Mouse (Mus musculus) hindbrain, embryonic 12.5 days (tissue): ENCODE data around the gene Stpg1. TPM values are rescaled to one million over a fixed set of nuclear protein-coding genes. Genes with fewer than 3 reads are reported as not detected.

Experiments used
- ATAC-seq: fragments of 200-750 bp; cut with Nextera tagmentation; 2 replicates; pipeline ENCODE4 v1.8.0; 2017; ENCODE audit warnings: moderate TSS enrichment; ENCODE audit not compliant: low FRiP score
- H3K27ac ChIP-seq: fragments of 300-500 bp; sonication (generic); 2 replicates; pipeline ENCODE4 v1.5.1; 2016; ENCODE audit warnings: mild to moderate bottlenecking
- H3K27me3 ChIP-seq: fragments of 300-500 bp; sonication (generic); 2 replicates; pipeline ENCODE4 v1.6.1; 2016; ENCODE audit warnings: mild to moderate bottlenecking
- H3K36me3 ChIP-seq: fragments of 300-500 bp; sonication (generic); 2 replicates; pipeline ENCODE4 v1.6.1; 2016; ENCODE audit warnings: mild to moderate bottlenecking
- H3K4me1 ChIP-seq: fragments of 300-500 bp; sonication (generic); 2 replicates; pipeline ENCODE4 v1.6.1; 2016
- H3K4me2 ChIP-seq: fragments of 300-500 bp; sonication (generic); replicated peaks from 2 replicates; pipeline ENCODE4 v1.6.1; 2016; ENCODE audit warnings: mild to moderate bottlenecking
- H3K4me3 ChIP-seq: fragments of 300-500 bp; sonication (generic); 2 replicates; pipeline ENCODE4 v1.5.1; 2016; ENCODE audit warnings: mild to moderate bottlenecking
- H3K9ac ChIP-seq: fragments of 300-500 bp; sonication (generic); 2 replicates; pipeline ENCODE4 v1.6.1; 2016; ENCODE audit warnings: mild to moderate bottlenecking, moderate library complexity
- H3K9me3 ChIP-seq: fragments of 300-500 bp; sonication (generic); replicated peaks from 2 replicates; pipeline ENCODE4 v1.6.1; 2016; ENCODE audit warnings: mild to moderate bottlenecking
- WGBS: fragments of 180-500 bp; shearing (Covaris S2); methylation state at CpG from one replicate; pipeline ENCODE4 v1.1.7; 2016; 5-methylcytosine and 5-hydroxymethylcytosine counted together
- polyA plus RNA-seq: library from polyadenylated mRNA; unstranded; fragments of >200 nt; fragmentation: Nextera tagmentation; extraction: Ambion mirVana; gene quantifications from 2 replicates; pipeline ENCODE4 v1.2.1, GENCODE M21; 2016

The Stpg1 gene
- polyA plus RNA-seq, 1 experiment from 2014 or later: 0.71 TPM

GRCm38 (mm10) chr4:135567042-135567441 is 72.5 kb downstream of the Stpg1 start:
- peaks cover 44% of the 10 kb centered on the region for H3K4me1 ChIP-seq
- H3K4me2 ChIP-seq: no peak overlapping the region
- H3K36me3 ChIP-seq: no peaks in the 10 kb centered on the region
- H3K9me3 ChIP-seq: no peaks in the 10 kb centered on the region
- H3K4me3 ChIP-seq: no peak overlapping the region
- ATAC-seq: no peak
- no peak overlapping the region for H3K9ac ChIP-seq
- H3K27ac ChIP-seq: no peak overlapping the region
- peaks cover 47% of the 10 kb centered on the region for H3K27me3 ChIP-seq
- WGBS: 42% methylated on average over 11 of the region's 11 CpGs

DNA sequence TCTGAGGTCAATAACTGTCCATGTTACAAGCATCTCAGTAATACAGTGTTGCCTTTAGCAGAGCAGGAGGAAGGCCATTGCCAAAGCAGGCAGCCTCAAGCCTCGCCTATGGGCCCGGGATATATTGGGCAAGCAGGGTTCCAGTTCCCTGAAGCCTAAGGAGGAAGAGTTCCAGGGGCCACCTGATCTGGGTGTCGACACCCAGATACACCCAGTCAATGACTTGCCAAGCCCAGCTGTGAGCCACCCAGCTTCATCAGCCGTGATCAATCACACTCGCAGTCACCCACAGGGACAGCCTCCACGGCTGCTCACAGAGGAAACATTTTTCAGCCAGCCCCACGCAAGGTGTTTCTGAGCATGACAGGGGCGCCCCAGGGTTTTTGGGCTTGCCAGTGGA is 72.9 kb downstream of the Stpg1 start:
- peaks cover 44% of the 10 kb centered on the region for H3K4me1 ChIP-seq
- H3K4me2 ChIP-seq: no peak overlapping the region
- H3K9me3 ChIP-seq: no peaks in the 10 kb centered on the region
- no peak overlapping the region for H3K9ac ChIP-seq
- no peak overlapping the region for H3K27ac ChIP-seq
- H3K4me3 ChIP-seq: no peak overlapping the region
- H3K36me3 ChIP-seq: no peaks in the 10 kb centered on the region
- WGBS: 49% methylated on average over 8 of the region's 8 CpGs
- ATAC-seq: no peak
- H3K27me3 ChIP-seq: peaks cover 52% of the 10 kb centered on the region

DNA sequence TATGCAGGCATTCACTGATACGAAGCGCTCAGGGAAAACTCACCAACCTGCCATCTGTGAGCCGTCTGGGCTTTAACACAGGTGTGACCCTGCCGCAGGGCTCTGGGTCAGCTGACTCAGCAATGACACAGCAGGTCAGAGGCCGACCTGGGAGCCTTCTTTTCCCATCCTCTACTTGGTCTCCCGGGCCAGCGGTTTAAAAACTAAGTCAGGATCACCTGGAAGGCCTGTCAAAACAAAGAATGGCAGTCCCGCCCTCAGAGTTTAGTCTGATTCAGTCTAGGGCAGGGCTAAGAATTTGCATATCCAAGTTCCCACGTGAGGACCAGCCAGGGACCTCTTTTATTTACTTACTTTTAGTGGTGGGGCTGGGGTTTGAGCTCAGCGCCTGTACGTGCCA is 74.6 kb downstream of the Stpg1 start:
- Histone ChIP-seq H3K4me1 (peaks cover 56% of the 10 kb centered on the region), H3K9me3 (no peaks in the 10 kb centered on the region), H3K36me3 (no peaks in the 10 kb centered on the region), H3K27ac (no peak overlapping the region), H3K9ac (no peak overlapping the region), H3K4me2 (peak overlapping the region; percentile 46; the same call in 1 of the 2 replicates), H3K4me3 (no peak overlapping the region), H3K27me3 (peaks cover 65% of the 10 kb centered on the region)
- no peak for ATAC-seq
- 9% methylated on average over 11 of the region's 11 CpGs for WGBS

- no peak overlapping the region for H3K27ac ChIP-seq
- H3K9ac ChIP-seq: peak overlapping the region; percentile 44; the same call in 1 of the 2 replicates
- no peaks in the 10 kb centered on the region for H3K36me3 ChIP-seq
- peak; percentile 18; the same call in 1 of the 2 replicates for ATAC-seq
- WGBS: 11% methylated on average over 32 of the region's 32 CpGs
- peak overlapping the region; percentile 46 for H3K4me2 ChIP-seq
- H3K27me3 ChIP-seq: peaks cover 76% of the 10 kb centered on the region
- peak overlapping the region; percentile 26 for H3K4me3 ChIP-seq
- peaks cover 53% of the 10 kb centered on the region for H3K4me1 ChIP-seq
- no peaks in the 10 kb centered on the region for H3K9me3 ChIP-seq
These were observed 75.8 kb downstream of the Stpg1 start for GRCm38 (mm10) chr4:135570152-135571036.

GRCm38 (mm10) chr4:135571037-135571550 is 76.5 kb downstream of the Stpg1 start:
- ATAC-seq: no peak
- Histone ChIP-seq H3K9ac (no peak overlapping the region), H3K27ac (no peak overlapping the region), H3K4me3 (no peak overlapping the region), H3K4me1 (peaks cover 48% of the 10 kb centered on the region), H3K9me3 (no peaks in the 10 kb centered on the region), H3K27me3 (peaks cover 80% of the 10 kb centered on the region), H3K4me2 (no peak overlapping the region), H3K36me3 (no peaks in the 10 kb centered on the region)
- 61% methylated on average over 6 of the region's 6 CpGs for WGBS

DNA sequence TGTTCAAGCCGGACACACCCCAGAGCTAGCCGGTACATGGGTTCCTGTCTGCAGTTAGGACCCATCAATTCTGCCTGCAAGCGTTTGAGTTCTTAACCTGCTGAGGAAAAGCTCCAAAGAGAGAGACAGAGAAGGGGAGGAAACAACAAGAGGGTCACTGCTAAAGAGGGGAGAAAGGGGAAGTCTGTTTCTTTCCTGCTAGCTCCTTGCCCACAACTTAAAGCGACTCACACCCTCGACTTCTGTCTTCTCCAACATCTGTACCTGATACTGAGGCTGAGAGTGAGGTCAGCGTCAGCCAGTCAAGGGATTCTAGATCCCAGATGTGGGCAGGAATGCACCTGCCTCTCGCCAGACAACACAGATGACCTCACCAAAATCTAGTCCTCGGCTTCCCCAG is 77.7 kb downstream of the Stpg1 start:
- WGBS: 37% methylated on average over 8 of the region's 8 CpGs
- peaks cover 42% of the 10 kb centered on the region for H3K4me1 ChIP-seq
- H3K9me3 ChIP-seq: no peaks in the 10 kb centered on the region
- no peak overlapping the region for H3K9ac ChIP-seq
- H3K4me3 ChIP-seq: no peak overlapping the region
- ATAC-seq: no peak
- no peaks in the 10 kb centered on the region for H3K36me3 ChIP-seq
- peaks cover 79% of the 10 kb centered on the region for H3K27me3 ChIP-seq
- no peak overlapping the region for H3K27ac ChIP-seq
- H3K4me2 ChIP-seq: no peak overlapping the region

GRCm38 (mm10) chr4:135573251-135573808 is 78.7 kb downstream of the Stpg1 start, which contains the start of gene Grhl3:
TSS of gene Grhl3 (minus strand) at chr4:135573630.
- Histone ChIP-seq H3K27me3 (peaks cover 70% of the 10 kb centered on the region), H3K36me3 (no peaks in the 10 kb centered on the region), H3K9ac (0 out of 2 replicates have a peak within 1 kb of the TSS, but pooled peaks have one; percentile 23), H3K9me3 (no peaks in the 10 kb centered on the region), H3K4me2 (peak within 1 kb of the TSS; percentile 59), H3K4me3 (peak within 1 kb of the TSS; percentile 29), H3K4me1 (peaks cover 34% of the 10 kb centered on the region), H3K27ac (no peak within 1 kb of the TSS)
- 1% methylated on average over 31 of the region's 31 CpGs for WGBS
- no peak for ATAC-seq

DNA sequence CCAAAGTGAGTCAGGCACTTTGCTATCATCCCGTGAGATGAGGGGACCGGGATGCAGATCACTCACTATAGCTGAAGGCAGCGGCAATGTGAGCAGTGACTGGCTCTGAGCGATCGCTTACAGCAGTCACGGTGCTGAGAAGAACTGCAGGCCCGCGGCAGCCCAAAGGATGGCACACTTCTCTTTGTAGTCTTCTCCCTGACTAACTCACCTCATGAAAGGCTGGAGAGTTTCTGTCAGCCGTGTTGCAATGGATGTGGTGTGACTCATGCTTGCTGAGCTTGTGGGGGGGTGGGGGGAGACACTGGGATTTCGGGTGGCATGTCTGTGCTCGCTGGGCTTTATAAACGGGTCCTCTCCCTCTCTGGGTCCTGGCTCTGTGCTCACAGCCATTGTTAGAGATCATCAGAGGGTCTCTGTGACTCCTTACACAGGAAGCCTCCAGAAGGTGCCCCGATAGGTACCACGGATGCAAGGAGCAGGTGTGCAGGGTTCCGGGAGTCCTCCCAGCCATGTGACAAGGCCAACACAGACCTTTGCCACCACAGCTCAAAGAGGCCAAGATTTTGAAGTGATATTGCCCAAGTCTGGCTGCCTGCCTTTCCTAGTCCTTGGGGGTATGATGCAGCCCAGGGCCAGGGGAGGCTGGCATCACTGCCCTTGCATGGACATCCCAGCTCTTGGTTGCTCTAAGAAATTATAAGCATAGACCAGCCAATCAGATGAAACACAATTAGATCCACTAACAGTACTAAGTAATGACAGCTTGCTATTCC is 81.0 kb downstream of the Stpg1 start:
- no peak overlapping the region for H3K27ac ChIP-seq
- WGBS: 67% methylated on average over 15 of the region's 15 CpGs
- ATAC-seq: no peak
- no peak overlapping the region for H3K9ac ChIP-seq
- no peak overlapping the region for H3K4me3 ChIP-seq
- no peak overlapping the region for H3K4me2 ChIP-seq
- no peaks in the 10 kb centered on the region for H3K36me3 ChIP-seq
- no peaks in the 10 kb centered on the region for H3K9me3 ChIP-seq
- H3K4me1 ChIP-seq: peaks cover 16% of the 10 kb centered on the region
- H3K27me3 ChIP-seq: peaks cover 51% of the 10 kb centered on the region

DNA sequence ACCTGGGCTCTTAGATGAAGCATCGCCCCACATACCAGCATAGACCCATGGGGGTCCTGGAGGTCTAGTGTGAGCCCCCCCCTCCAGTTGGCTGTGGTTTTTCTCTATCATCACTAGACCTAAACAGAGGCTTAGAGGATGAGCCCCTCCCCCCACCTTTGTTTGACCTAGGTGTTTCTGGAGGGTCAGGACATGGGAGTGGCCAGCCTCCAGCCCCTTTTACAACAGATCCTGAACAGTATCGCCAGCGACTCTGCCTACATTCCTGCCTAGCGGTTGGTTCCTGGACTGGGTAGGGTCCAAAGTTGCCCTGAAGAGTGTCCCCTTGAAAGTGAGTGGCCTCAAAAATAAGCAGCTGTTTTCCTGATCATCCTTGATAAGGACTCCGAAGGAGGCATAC is 83.9 kb downstream of the Stpg1 start:
- no peak for ATAC-seq
- Histone ChIP-seq H3K36me3 (no peaks in the 10 kb centered on the region), H3K27me3 (peaks cover 22% of the 10 kb centered on the region), H3K4me3 (no peak overlapping the region), H3K9ac (no peak overlapping the region), H3K9me3 (no peaks in the 10 kb centered on the region), H3K27ac (no peak overlapping the region), H3K4me1 (peaks cover 15% of the 10 kb centered on the region), H3K4me2 (no peak overlapping the region)
- 90% methylated on average over 5 of the region's 5 CpGs for WGBS

GRCm38 (mm10) chr4:135579695-135580094 is 85.1 kb downstream of the Stpg1 start:
- no peak overlapping the region for H3K9ac ChIP-seq
- H3K4me2 ChIP-seq: no peak overlapping the region
- H3K9me3 ChIP-seq: no peaks in the 10 kb centered on the region
- no peak for ATAC-seq
- 60% methylated on average over 6 of the region's 6 CpGs for WGBS
- H3K27ac ChIP-seq: no peak overlapping the region
- H3K4me1 ChIP-seq: peaks cover 10% of the 10 kb centered on the region
- peaks cover 10% of the 10 kb centered on the region; the same call in 1 of the 2 replicates for H3K27me3 ChIP-seq
- no peaks in the 10 kb centered on the region for H3K36me3 ChIP-seq
- no peak overlapping the region for H3K4me3 ChIP-seq

DNA sequence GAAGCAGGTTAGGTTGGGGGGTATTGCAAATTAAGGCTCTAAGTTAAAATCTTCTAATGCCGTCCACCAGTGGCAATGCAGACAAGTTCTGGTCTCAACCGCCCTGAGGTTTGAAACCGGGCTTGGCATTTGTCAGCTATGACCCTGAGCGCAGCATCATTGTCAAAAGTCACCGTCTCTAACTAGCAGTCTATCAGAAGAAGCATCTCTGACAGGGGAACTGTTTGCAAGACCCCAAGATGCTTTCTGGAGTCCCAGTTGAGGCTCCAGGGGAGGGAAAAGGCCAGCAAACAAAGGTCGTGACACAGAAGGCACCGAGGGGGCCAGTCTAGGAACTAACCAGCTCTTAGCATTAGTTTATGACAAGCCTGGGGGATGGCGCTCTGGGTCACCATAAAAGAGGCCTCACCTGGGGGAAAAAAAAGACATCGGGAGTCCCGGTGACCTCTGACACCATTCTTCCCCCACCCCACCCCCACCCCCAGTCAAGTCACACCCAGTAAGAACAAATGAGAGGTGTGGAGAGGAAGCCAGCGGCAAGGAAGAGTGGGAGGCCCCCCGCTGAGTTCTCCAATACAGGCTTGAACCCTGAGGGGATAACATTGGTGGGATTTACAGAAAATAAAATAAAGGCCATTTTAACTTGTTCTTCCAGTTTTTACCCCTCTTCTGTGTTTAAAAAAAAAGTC is 86.8 kb downstream of the Stpg1 start:
- Histone ChIP-seq H3K27ac (no peak overlapping the region), H3K27me3 (no peaks in the 10 kb centered on the region), H3K4me2 (no peak overlapping the region), H3K4me1 (peaks cover 10% of the 10 kb centered on the region), H3K9ac (no peak overlapping the region), H3K36me3 (no peaks in the 10 kb centered on the region), H3K9me3 (no peaks in the 10 kb centered on the region), H3K4me3 (no peak overlapping the region)
- 30% methylated on average over 12 of the region's 12 CpGs for WGBS
- ATAC-seq: no peak
